Mouse (Mus musculus): ENCODE results near the gene Eif3l. TPM values are rescaled to one million over a fixed set of nuclear protein-coding genes. Genes with fewer than 3 reads are reported as not detected.

Gene Eif3l
- polyA plus RNA-seq, 1 experiment from 2014 or later = 135 TPM

- ATAC-seq (ENCODE audit: low FRiP score, low TSS enrichment) (peak; percentile 42; the same call in 1 of the 2 replicates), DNase-seq (ENCODE audit: low spot score) (peak; percentile 49)
- no peak for TF ChIP-seq CTCF (IDR thresholded peaks at IDR 0.05; ENCODE audit: low read depth)
- TF ChIP-seq EP300 (optimal IDR thresholded peaks at IDR 0.05) = no peak
- H3K9me3 ChIP-seq (ENCODE audit: control insufficient read depth, low read length) = no peaks in the 10 kb centered on the region
- 10% methylated on average over 7 of the region's 7 CpGs for WGBS
- peak overlapping the region; percentile 91 for H3K4me2 ChIP-seq (replicated peaks; ENCODE audit: low read depth)
- H3K4me3 ChIP-seq (ENCODE audit: low read depth, low read length) = peak overlapping the region; percentile 87
- H3K27ac ChIP-seq (replicated peaks) = peak overlapping the region; percentile 98
- H3K4me1 ChIP-seq (replicated peaks; ENCODE audit: control insufficient read depth, insufficient read depth) = peaks cover 5% of the 10 kb centered on the region
- peak overlapping the region; percentile 94 for H3K9ac ChIP-seq (ENCODE audit: low read length)
- no peaks in the 10 kb centered on the region for H3K27me3 ChIP-seq (ENCODE audit: control insufficient read depth, insufficient read depth, low read length)
- H3K36me3 ChIP-seq (ENCODE audit: control insufficient read depth, insufficient read depth, low read length) = peaks cover 3% of the 10 kb centered on the region; the same call in 1 of the 2 replicates
Observed at GRCm38 (mm10) chr15:79107966-79108365, 33.0 kb downstream of the Eif3l start.

DNA sequence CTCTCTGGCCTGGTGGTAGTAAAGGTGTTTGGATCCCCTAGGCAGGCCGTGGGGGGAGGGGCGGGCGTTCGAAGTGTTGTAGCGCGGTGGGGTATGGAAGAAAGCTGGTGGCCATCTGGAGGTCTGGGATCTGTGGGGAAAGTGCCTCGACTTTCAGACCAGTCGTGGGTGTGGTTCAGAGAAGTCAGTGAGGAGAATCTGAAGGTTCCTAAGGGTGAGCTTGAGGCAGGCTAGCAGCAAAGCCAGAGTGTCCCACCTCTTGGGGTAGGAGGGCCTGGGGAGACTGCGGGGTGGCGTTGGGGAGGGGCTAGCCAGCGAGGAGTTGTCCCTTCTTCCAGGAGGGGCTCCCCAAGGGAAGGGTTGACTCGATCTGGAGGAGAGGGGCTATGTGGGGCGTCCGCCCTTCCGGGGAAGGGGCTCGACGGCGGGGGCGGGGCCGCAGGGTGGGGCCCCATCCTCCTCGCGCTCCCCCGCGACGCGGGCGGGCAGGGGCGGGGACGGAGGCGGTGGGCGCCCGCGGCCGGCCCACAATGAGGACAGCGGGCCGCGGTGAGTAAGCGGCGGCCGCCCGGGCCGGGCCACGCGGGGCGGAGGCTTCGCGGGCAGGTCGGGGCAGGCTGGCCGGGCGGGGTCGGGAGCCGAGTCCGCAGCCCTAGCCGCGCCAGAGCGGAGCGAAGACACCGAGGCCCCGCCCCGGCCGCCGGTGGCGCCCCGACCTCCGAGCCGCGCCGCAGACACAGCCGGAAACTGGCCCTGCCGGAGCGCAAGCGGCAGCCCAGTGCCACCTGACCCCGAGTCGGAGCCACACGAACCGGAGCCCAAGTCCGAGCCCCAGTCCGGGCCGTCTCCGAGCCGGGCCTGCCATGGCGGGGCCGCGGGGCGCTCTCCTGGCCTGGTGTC lies 33.7 kb downstream of the Eif3l start, which contains the start of gene Micall1:
Micall1 (plus strand) TSS at position 478 of the 900 bp plus-strand sequence.
- peaks cover 5% of the 10 kb centered on the region for H3K4me1 ChIP-seq (replicated peaks; ENCODE audit: control insufficient read depth, insufficient read depth)
- peak; percentile 89 for ATAC-seq (ENCODE audit: low FRiP score, low TSS enrichment)
- DNase-seq (ENCODE audit: low spot score) = peak; percentile 82
- H3K27me3 ChIP-seq (ENCODE audit: control insufficient read depth, insufficient read depth, low read length) = no peaks in the 10 kb centered on the region
- H3K9ac ChIP-seq (ENCODE audit: low read length) = peak within 1 kb of the TSS; percentile 94
- peak within 1 kb of the TSS; percentile 87 for H3K4me3 ChIP-seq (ENCODE audit: low read depth, low read length)
- H3K4me2 ChIP-seq (replicated peaks; ENCODE audit: low read depth) = peak within 1 kb of the TSS; percentile 91
- TF ChIP-seq CTCF (IDR thresholded peaks at IDR 0.05; ENCODE audit: low read depth) = no peak
- no peak for TF ChIP-seq EP300 (optimal IDR thresholded peaks at IDR 0.05)
- H3K27ac ChIP-seq (replicated peaks) = peak within 1 kb of the TSS; percentile 98
- H3K9me3 ChIP-seq (ENCODE audit: control insufficient read depth, low read length) = no peaks in the 10 kb centered on the region
- WGBS = under 1% methylated on average over 47 of the region's 85 CpGs
- H3K36me3 ChIP-seq (ENCODE audit: control insufficient read depth, insufficient read depth, low read length) = peaks cover 3% of the 10 kb centered on the region; the same call in 1 of the 2 replicates

- Histone ChIP-seq H3K27ac (replicated peaks) (peak overlapping the region; percentile 98), H3K36me3 (ENCODE audit: control insufficient read depth, insufficient read depth, low read length) (peaks cover 3% of the 10 kb centered on the region; the same call in 1 of the 2 replicates), H3K4me1 (replicated peaks; ENCODE audit: control insufficient read depth, insufficient read depth) (peaks cover 5% of the 10 kb centered on the region), H3K9ac (ENCODE audit: low read length) (peak overlapping the region; percentile 94), H3K9me3 (ENCODE audit: control insufficient read depth, low read length) (no peaks in the 10 kb centered on the region), H3K4me2 (replicated peaks; ENCODE audit: low read depth) (peak overlapping the region; percentile 91), H3K27me3 (ENCODE audit: control insufficient read depth, insufficient read depth, low read length) (no peaks in the 10 kb centered on the region), H3K4me3 (ENCODE audit: low read depth, low read length) (peak overlapping the region; percentile 87)
- peak; percentile 53 for ATAC-seq (ENCODE audit: low FRiP score, low TSS enrichment)
- TF ChIP-seq CTCF (IDR thresholded peaks at IDR 0.05; ENCODE audit: low read depth) (no peak), EP300 (optimal IDR thresholded peaks at IDR 0.05) (no peak)
- DNase-seq (ENCODE audit: low spot score) = no peak
- under 1% methylated on average over 46 of the region's 46 CpGs for WGBS
Observed at GRCm38 (mm10) chr15:79109321-79109934, 34.4 kb downstream of the Eif3l start.

- no peaks in the 10 kb centered on the region for H3K27me3 ChIP-seq (ENCODE audit: control insufficient read depth, insufficient read depth, low read length)
- H3K4me3 ChIP-seq (ENCODE audit: low read depth, low read length) = peak overlapping the region; percentile 87
- ATAC-seq (ENCODE audit: low FRiP score, low TSS enrichment) (no peak), DNase-seq (ENCODE audit: low spot score) (no peak)
- H3K27ac ChIP-seq (replicated peaks) = peak overlapping the region; percentile 98
- H3K4me1 ChIP-seq (replicated peaks; ENCODE audit: control insufficient read depth, insufficient read depth) = peaks cover 5% of the 10 kb centered on the region
- TF ChIP-seq EP300 (optimal IDR thresholded peaks at IDR 0.05) = no peak
- no peak for TF ChIP-seq CTCF (IDR thresholded peaks at IDR 0.05; ENCODE audit: low read depth)
- no peaks in the 10 kb centered on the region for H3K9me3 ChIP-seq (ENCODE audit: control insufficient read depth, low read length)
- H3K4me2 ChIP-seq (replicated peaks; ENCODE audit: low read depth) = peak overlapping the region; percentile 91
- peak overlapping the region; percentile 94 for H3K9ac ChIP-seq (ENCODE audit: low read length)
- WGBS = 24% methylated on average over 9 of the region's 9 CpGs
- peaks cover 7% of the 10 kb centered on the region for H3K36me3 ChIP-seq (ENCODE audit: control insufficient read depth, insufficient read depth, low read length)
Observed at GRCm38 (mm10) chr15:79110031-79110430, 35.1 kb downstream of the Eif3l start.

- no peak for DNase-seq (ENCODE audit: low spot score)
- peaks cover 12% of the 10 kb centered on the region for H3K36me3 ChIP-seq (ENCODE audit: control insufficient read depth, insufficient read depth, low read length)
- H3K4me3 ChIP-seq (ENCODE audit: low read depth, low read length) = peak overlapping the region; percentile 87
- H3K4me1 ChIP-seq (replicated peaks; ENCODE audit: control insufficient read depth, insufficient read depth) = peaks cover 5% of the 10 kb centered on the region
- H3K9ac ChIP-seq (ENCODE audit: low read length) = peak overlapping the region; percentile 94
- 46% methylated on average over 2 of the region's 2 CpGs for WGBS
- H3K27ac ChIP-seq (replicated peaks) = peak overlapping the region; percentile 98; the same call in 1 of the 2 replicates
- peak overlapping the region; percentile 91 for H3K4me2 ChIP-seq (replicated peaks; ENCODE audit: low read depth)
- H3K27me3 ChIP-seq (ENCODE audit: control insufficient read depth, insufficient read depth, low read length) = no peaks in the 10 kb centered on the region
- no peak for ATAC-seq (ENCODE audit: low FRiP score, low TSS enrichment)
- no peak for TF ChIP-seq CTCF (IDR thresholded peaks at IDR 0.05; ENCODE audit: low read depth)
- no peak for TF ChIP-seq EP300 (optimal IDR thresholded peaks at IDR 0.05)
- no peaks in the 10 kb centered on the region for H3K9me3 ChIP-seq (ENCODE audit: control insufficient read depth, low read length)
Observed at GRCm38 (mm10) chr15:79110528-79110927, 35.5 kb downstream of the Eif3l start.

Data from stomach, postnatal 0 days (tissue).